Mouse (Mus musculus) layer of hippocampus, postnatal 14 days (tissue): ENCODE measurements at regions not wholly inside any gene's neighbourhood (a gene's known extent, or its start where the extent isn't known, plus 50 kb on each side); places are given as distances from the start of the nearest gene placed in this dataset.

Experiments
- DNase-seq, 2 experiments: peaks; one replicate each; pipeline ENCODE4 v3.0.0; 2021 to 2022; ENCODE audit warnings: low spot score in 2 of 2, mixed read lengths in 1 of 2

- no peak for DNase-seq
These were observed 96.1 kb upstream of the Naaladl2 start for GRCm38 (mm10) chr3:25240196-25240595.

DNA sequence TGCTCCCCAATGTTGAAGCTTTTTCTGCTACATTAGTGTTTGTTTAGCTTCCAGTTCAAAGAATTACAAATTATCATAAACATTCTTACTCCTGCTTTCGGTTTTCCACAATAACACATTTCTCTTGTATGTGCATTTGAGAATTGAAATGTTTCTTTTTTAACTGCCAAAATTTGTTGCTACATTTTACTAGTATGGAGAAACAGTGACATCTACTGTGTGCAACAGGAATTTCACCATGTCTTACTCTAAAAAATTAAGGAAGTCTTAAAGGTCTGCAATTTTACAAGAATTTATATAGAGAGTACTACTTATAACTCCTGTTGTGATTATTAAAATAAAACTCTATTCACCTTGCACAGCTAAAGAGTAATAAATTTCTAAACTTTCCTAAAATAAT lies 76.5 kb upstream of the Naaladl2 start:
- peak in 1 of 2 experiments; percentile 4 for DNase-seq

GRCm38 (mm10) chr3:25208041-25208685 lies 64.1 kb upstream of the Naaladl2 start:
- no peak for DNase-seq
